Comparison of ENCODE assay signal across 10 mouse cellular contexts in the genomic region with DNA sequence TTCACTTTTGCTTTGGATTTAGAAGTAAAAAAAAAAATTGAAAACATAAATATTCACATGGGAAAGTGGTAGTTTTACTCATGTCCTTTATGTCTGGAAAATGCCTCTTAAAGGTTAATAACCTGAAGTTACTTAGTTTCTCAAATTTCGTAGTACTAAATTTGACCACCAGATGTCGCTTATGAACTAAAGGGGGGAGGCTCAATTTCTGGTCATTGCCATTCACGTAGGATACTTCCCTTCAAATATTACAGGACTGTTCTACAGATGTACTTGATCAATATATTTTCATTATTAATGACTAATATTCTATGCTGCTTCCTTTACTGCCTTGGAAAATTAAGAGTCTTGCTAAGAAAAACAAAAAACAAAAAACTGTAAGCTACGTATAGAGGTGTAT.
A peak's percentile ranks its signal among the peaks of the same experiment; 100 is the strongest.
DNase-seq lines count a peak whose midpoint lies in the region; ATAC-seq and TF ChIP-seq lines count a peak whose summit lies in the region.
"Had no signal": no experiment of that assay in that cellular context is flagged by ENCODE, and none has a peak within 500 bp of the region (broad histone marks: within the 10 kb centered on the region; RNA-seq: fewer than 3 reads in every experiment).

No protein-coding gene starts in this region.

- DNase-seq in forebrain, postnatal 0 days, result peak; percentile 62
- peak; percentile 86 for DNase-seq in lung, embryonic 14.5 days
- no peak for DNase-seq in lung, postnatal 14 days
- peak; percentile 71 for DNase-seq in adipocyte (ENCODE audit: low spot score)
- DNase-seq in naive thymus-derived CD4-positive, alpha-beta T cell, adult 2 months (ENCODE audit: low read depth), result peak; percentile 49
- no peak for DNase-seq in ovary, postnatal 10 days (ENCODE audit: low spot score)
- DNase-seq in right cerebral cortex, adult 18-20 months, result no peak
- DNase-seq: left cerebral cortex, postnatal 4 days had no signal

- H3K9me3 ChIP-seq in forebrain, postnatal 0 days (ENCODE audit: low read length), result no peaks in the 10 kb centered on the region
- H3K9me3 ChIP-seq in forebrain, embryonic 12.5 days, result no peaks in the 10 kb centered on the region
- H3K9me3 ChIP-seq in lung, embryonic 14.5 days (ENCODE audit: low read depth, low read length), result no peaks in the 10 kb centered on the region
- H3K9me3 ChIP-seq: hindbrain, embryonic 15.5 days had no signal

- peaks cover 72% of the 10 kb centered on the region for H3K36me3 ChIP-seq in forebrain, postnatal 0 days (ENCODE audit: insufficient read depth)
- peaks cover 60% of the 10 kb centered on the region for H3K36me3 ChIP-seq in forebrain, embryonic 12.5 days (replicated peaks)
- peaks cover 8% of the 10 kb centered on the region; the same call in 1 of the 2 replicates for H3K36me3 ChIP-seq in lung, embryonic 14.5 days (ENCODE audit: insufficient read depth)

- no peaks in the 10 kb centered on the region for H3K27me3 ChIP-seq in forebrain, postnatal 0 days (ENCODE audit: insufficient read depth, low read length)
- no peaks in the 10 kb centered on the region for H3K27me3 ChIP-seq in forebrain, embryonic 12.5 days
- H3K27me3 ChIP-seq in lung, embryonic 14.5 days (ENCODE audit: insufficient read depth, low read length), result no peaks in the 10 kb centered on the region
- H3K27me3 ChIP-seq: hindbrain, embryonic 15.5 days had no signal

- H3K4me1 ChIP-seq in forebrain, postnatal 0 days (ENCODE audit: insufficient read depth), result no peaks in the 10 kb centered on the region
- no peaks in the 10 kb centered on the region for H3K4me1 ChIP-seq in forebrain, embryonic 12.5 days
- no peaks in the 10 kb centered on the region for H3K4me1 ChIP-seq in lung, embryonic 14.5 days (ENCODE audit: insufficient read depth)
- H3K4me1 ChIP-seq: hindbrain, embryonic 15.5 days had no signal

- 41% methylated on average over 4 of the region's 4 CpGs for whole genome bisulfite sequencing in forebrain, postnatal 0 days
- WGBS in forebrain, embryonic 12.5 days, result 43% methylated on average over 4 of the region's 4 CpGs
- WGBS in lung, embryonic 14.5 days, result 34% methylated on average over 4 of the region's 4 CpGs

- H3K4me3 ChIP-seq in forebrain, postnatal 0 days (ENCODE audit: low read depth, low read length), result no peak overlapping the region
- H3K4me3 ChIP-seq in forebrain, embryonic 12.5 days (replicated peaks), result no peak overlapping the region
- no peak overlapping the region for H3K4me3 ChIP-seq in lung, embryonic 14.5 days (ENCODE audit: low read depth, low read length)
- H3K4me3 ChIP-seq: hindbrain, embryonic 15.5 days had no signal

- H3K27ac ChIP-seq in forebrain, postnatal 0 days (ENCODE audit: low read depth, low read length), result no peak overlapping the region
- no peak overlapping the region for H3K27ac ChIP-seq in forebrain, embryonic 12.5 days
- H3K27ac ChIP-seq in lung, embryonic 14.5 days (ENCODE audit: low read depth), result no peak overlapping the region
- H3K27ac ChIP-seq: hindbrain, embryonic 15.5 days had no signal

- no peak for ATAC-seq in forebrain, postnatal 0 days
- ATAC-seq in forebrain, embryonic 12.5 days (ENCODE audit: low FRiP score), result no peak
- no peak for ATAC-seq in lung, embryonic 14.5 days (ENCODE audit: insufficient read depth)

- no peak overlapping the region for H3K9ac ChIP-seq in forebrain, postnatal 0 days
- no peak overlapping the region for H3K9ac ChIP-seq in forebrain, embryonic 12.5 days
- H3K9ac ChIP-seq in lung, embryonic 14.5 days, result no peak overlapping the region
- H3K9ac ChIP-seq: hindbrain, embryonic 15.5 days had no signal

- H3K4me2 ChIP-seq in forebrain, postnatal 0 days (ENCODE audit: low read depth), result no peak overlapping the region
- H3K4me2 ChIP-seq in forebrain, embryonic 12.5 days, result no peak overlapping the region
- no peak overlapping the region for H3K4me2 ChIP-seq in lung, embryonic 14.5 days
- H3K4me2 ChIP-seq: hindbrain, embryonic 15.5 days had no signal

- peak; percentile 64 for TF ChIP-seq CTCF in forebrain, postnatal 0 days (IDR thresholded peaks at IDR 0.05; ENCODE audit: low read depth)
- peak; percentile 65 for TF ChIP-seq CTCF in lung, embryonic 14.5 days (IDR thresholded peaks at IDR 0.05; ENCODE audit: low read depth)

Comparison
In these comparisons a context has a peak if more than half of its experiments do, and no peak if none do; other contexts are left out.
1. DNase-seq: peak in forebrain, postnatal 0 days (single experiment), lung, embryonic 14.5 days (single experiment), adipocyte (single experiment) and naive thymus-derived CD4-positive, alpha-beta T cell, adult 2 months (single experiment); none in lung, postnatal 14 days (single experiment), ovary, postnatal 10 days (single experiment) and right cerebral cortex, adult 18-20 months (single experiment).